Mouse (Mus musculus): ENCODE measurements around the gene Spata31d1d.

Gene Spata31d1d

GRCm38 (mm10) chr13:59676316-59677229 is 55.0 kb downstream of the Spata31d1d start:
- CTCF ChIA-PET: interaction anchor here (0.6 to 0.7 kb wide), 4 partner anchors 11 to 162 kb away, joined by 3 to 6 read pairs (median 4); no protein-coding TSS in a partner anchor

Measured in spleen, embryonic (tissue).